Mouse (Mus musculus): ENCODE data around the gene Rbfox3. TPM values are rescaled to one million over a fixed set of nuclear protein-coding genes. Genes with fewer than 3 reads are reported as not detected.
A peak's percentile ranks its signal among the peaks of the same experiment; 100 is the strongest.

Gene Rbfox3
- polyA plus RNA-seq, 1 experiment from 2014 or later = not detected

- H3K36me3 ChIP-seq (ENCODE audit: inconsistent target) = no peaks in the 10 kb centered on the region
- no peak overlapping the region for H3K27ac ChIP-seq
- H3K79me2 ChIP-seq (ENCODE audit: inconsistent target) = no peaks in the 10 kb centered on the region
- no peak overlapping the region for H3K4me3 ChIP-seq (ENCODE audit: inconsistent target)
- WGBS (ENCODE audit: missing documents) = 95% methylated on average over 12 of the region's 13 CpGs
These were observed 439.7 kb downstream of the Rbfox3 start for GRCm38 (mm10) chr11:118471676-118472075.

- H3K36me3 ChIP-seq (ENCODE audit: inconsistent target) = no peaks in the 10 kb centered on the region
- H3K27ac ChIP-seq = no peak overlapping the region
- WGBS (ENCODE audit: missing documents) = 28% methylated on average over 11 of the region's 12 CpGs
- H3K79me2 ChIP-seq (ENCODE audit: inconsistent target) = no peaks in the 10 kb centered on the region
- H3K4me3 ChIP-seq (ENCODE audit: inconsistent target) = no peak overlapping the region
These were observed 441.0 kb downstream of the Rbfox3 start for GRCm38 (mm10) chr11:118470234-118470966.

- H3K4me3 ChIP-seq (ENCODE audit: inconsistent target) = no peak overlapping the region
- H3K79me2 ChIP-seq (ENCODE audit: inconsistent target) = no peaks in the 10 kb centered on the region
- WGBS (ENCODE audit: missing documents) = 57% methylated on average over 10 of the region's 10 CpGs
- H3K27ac ChIP-seq = no peak overlapping the region
- H3K36me3 ChIP-seq (ENCODE audit: inconsistent target) = no peaks in the 10 kb centered on the region
These were observed 441.8 kb downstream of the Rbfox3 start for GRCm38 (mm10) chr11:118469509-118470160.

GRCm38 (mm10) chr11:118467441-118468035 is 443.9 kb downstream of the Rbfox3 start:
- 46% methylated on average over 9 of the region's 11 CpGs for WGBS (ENCODE audit: missing documents)
- Histone ChIP-seq H3K79me2 (ENCODE audit: inconsistent target) (no peaks in the 10 kb centered on the region), H3K4me3 (ENCODE audit: inconsistent target) (no peak overlapping the region), H3K27ac (no peak overlapping the region), H3K36me3 (ENCODE audit: inconsistent target) (no peaks in the 10 kb centered on the region)

GRCm38 (mm10) chr11:118460280-118460679 is 451.1 kb downstream of the Rbfox3 start:
- H3K36me3 ChIP-seq (ENCODE audit: inconsistent target) = no peaks in the 10 kb centered on the region
- 85% methylated on average over 6 of the region's 6 CpGs for WGBS (ENCODE audit: missing documents)
- no peak overlapping the region for H3K4me3 ChIP-seq (ENCODE audit: inconsistent target)
- no peaks in the 10 kb centered on the region for H3K79me2 ChIP-seq (ENCODE audit: inconsistent target)
- peak overlapping the region; percentile 87; the same call in 1 of the 2 replicates for H3K27ac ChIP-seq

- H3K4me3 ChIP-seq (ENCODE audit: inconsistent target) = no peak overlapping the region
- peak overlapping the region; percentile 87 for H3K27ac ChIP-seq
- WGBS (ENCODE audit: missing documents) = 33% methylated on average over 3 of the region's 4 CpGs
- no peaks in the 10 kb centered on the region for H3K79me2 ChIP-seq (ENCODE audit: inconsistent target)
- H3K36me3 ChIP-seq (ENCODE audit: inconsistent target) = no peaks in the 10 kb centered on the region
These were observed 451.9 kb downstream of the Rbfox3 start for GRCm38 (mm10) chr11:118459536-118459935.

- peak overlapping the region; percentile 87 for H3K27ac ChIP-seq
- WGBS (ENCODE audit: missing documents) = 2% methylated on average over 7 of the region's 8 CpGs
These were observed 452.3 kb downstream of the Rbfox3 start for GRCm38 (mm10) chr11:118459051-118459450.

GRCm38 (mm10) chr11:118456937-118457336 is 454.5 kb downstream of the Rbfox3 start:
- Histone ChIP-seq H3K36me3 (ENCODE audit: inconsistent target) (no peaks in the 10 kb centered on the region), H3K4me3 (ENCODE audit: inconsistent target) (no peak overlapping the region), H3K27ac (peak overlapping the region; percentile 87), H3K79me2 (ENCODE audit: inconsistent target) (no peaks in the 10 kb centered on the region)
- WGBS (ENCODE audit: missing documents) = 43% methylated on average over 11 of the region's 11 CpGs

More at GRCm38 (mm10) chr11:118459051-118459450, 452.3 kb downstream of the Rbfox3 start:
- Histone ChIP-seq H3K4me3 (ENCODE audit: inconsistent target) (no peak overlapping the region), H3K79me2 (ENCODE audit: inconsistent target) (no peaks in the 10 kb centered on the region), H3K36me3 (ENCODE audit: inconsistent target) (no peaks in the 10 kb centered on the region)

- no peak overlapping the region for H3K4me3 ChIP-seq (ENCODE audit: inconsistent target)
- no peaks in the 10 kb centered on the region for H3K36me3 ChIP-seq (ENCODE audit: inconsistent target)
- H3K27ac ChIP-seq = peak overlapping the region; percentile 87
- H3K79me2 ChIP-seq (ENCODE audit: inconsistent target) = no peaks in the 10 kb centered on the region
- 93% methylated on average over 6 of the region's 6 CpGs for WGBS (ENCODE audit: missing documents)
These were observed 455.6 kb downstream of the Rbfox3 start for GRCm38 (mm10) chr11:118455788-118456187.

GRCm38 (mm10) chr11:118453886-118454671 is 457.3 kb downstream of the Rbfox3 start:
- H3K27ac ChIP-seq = no peak overlapping the region
- no peaks in the 10 kb centered on the region for H3K36me3 ChIP-seq (ENCODE audit: inconsistent target)
- 86% methylated on average over 11 of the region's 11 CpGs for WGBS (ENCODE audit: missing documents)
- H3K4me3 ChIP-seq (ENCODE audit: inconsistent target) = no peak overlapping the region
- no peaks in the 10 kb centered on the region for H3K79me2 ChIP-seq (ENCODE audit: inconsistent target)

- Histone ChIP-seq H3K36me3 (ENCODE audit: inconsistent target) (no peaks in the 10 kb centered on the region), H3K4me3 (ENCODE audit: inconsistent target) (no peak overlapping the region), H3K27ac (no peak overlapping the region), H3K79me2 (ENCODE audit: inconsistent target) (no peaks in the 10 kb centered on the region)
- WGBS (ENCODE audit: missing documents) = 95% methylated on average over 2 of the region's 2 CpGs
These were observed 458.4 kb downstream of the Rbfox3 start for GRCm38 (mm10) chr11:118452955-118453354.

GRCm38 (mm10) chr11:118451211-118451610 is 460.2 kb downstream of the Rbfox3 start:
- H3K27ac ChIP-seq = no peak overlapping the region
- 94% methylated on average over 6 of the region's 6 CpGs for WGBS (ENCODE audit: missing documents)
- no peak overlapping the region for H3K4me3 ChIP-seq (ENCODE audit: inconsistent target)
- H3K79me2 ChIP-seq (ENCODE audit: inconsistent target) = no peaks in the 10 kb centered on the region
- no peaks in the 10 kb centered on the region for H3K36me3 ChIP-seq (ENCODE audit: inconsistent target)

- H3K27ac ChIP-seq = no peak overlapping the region
- no peaks in the 10 kb centered on the region for H3K36me3 ChIP-seq (ENCODE audit: inconsistent target)
- WGBS (ENCODE audit: missing documents) = 93% methylated on average over 8 of the region's 8 CpGs
- no peaks in the 10 kb centered on the region for H3K79me2 ChIP-seq (ENCODE audit: inconsistent target)
- H3K4me3 ChIP-seq (ENCODE audit: inconsistent target) = no peak overlapping the region
These were observed 463.0 kb downstream of the Rbfox3 start for GRCm38 (mm10) chr11:118448385-118448784.

GRCm38 (mm10) chr11:118447346-118447745 is 464.1 kb downstream of the Rbfox3 start:
- Histone ChIP-seq H3K79me2 (ENCODE audit: inconsistent target) (no peaks in the 10 kb centered on the region), H3K4me3 (ENCODE audit: inconsistent target) (no peak overlapping the region), H3K27ac (no peak overlapping the region), H3K36me3 (ENCODE audit: inconsistent target) (no peaks in the 10 kb centered on the region)
- WGBS (ENCODE audit: missing documents) = 98% methylated on average over 4 of the region's 4 CpGs
